Mouse (Mus musculus) testis, adult 2 months (tissue): ENCODE measurements around the gene Thsd4. TPM values are rescaled to one million over a fixed set of nuclear protein-coding genes. Genes with fewer than 3 reads are reported as not detected.

Source experiments
- H3K27ac ChIP-seq: fragments of 200-500 bp; 2 replicates; pipeline ENCODE4 v1.5.1; 2012; ENCODE audit warnings: low read depth, low read length; ENCODE audit not compliant: control insufficient read depth, insufficient read depth
- H3K27me3 ChIP-seq: fragments of 200-500 bp; 2 replicates; pipeline ENCODE4 v1.6.1; 2012; ENCODE audit warnings: mild to moderate bottlenecking, low read length, moderate library complexity; ENCODE audit not compliant: control insufficient read depth, insufficient read depth
- H3K36me3 ChIP-seq: fragments of 200-500 bp; 2 replicates; pipeline ENCODE4 v1.6.1; 2012; ENCODE audit warnings: mild to moderate bottlenecking, low read length; ENCODE audit not compliant: control insufficient read depth, insufficient read depth
- H3K4me1 ChIP-seq: fragments of 200-500 bp; 2 replicates; pipeline ENCODE4 v1.6.1; 2012; ENCODE audit warnings: low read length; ENCODE audit not compliant: control insufficient read depth, insufficient read depth
- H3K4me3 ChIP-seq: fragments of 200-500 bp; 2 replicates; pipeline ENCODE4 v1.5.1; 2012; ENCODE audit warnings: low read depth, mild to moderate bottlenecking, low read length, moderate library complexity, mixed read lengths; ENCODE audit not compliant: control insufficient read depth
- CTCF ChIP-seq: fragments of 200-500 bp; IDR thresholded peaks from 2 replicates; pipeline ENCODE4 v1.5.1; 2012; ENCODE audit warnings: low read depth, mild to moderate bottlenecking, inconsistent platforms, low read length, moderate library complexity; ENCODE audit not compliant: control insufficient read depth, insufficient read depth, insufficient replicate concordance
- POLR2A ChIP-seq: fragments of 200-500 bp; IDR thresholded peaks from 2 replicates; pipeline ENCODE4 v1.6.1; 2012; ENCODE audit warnings: low read depth, mild to moderate bottlenecking, inconsistent platforms, low read length, moderate library complexity; ENCODE audit not compliant: control insufficient read depth
- polyA plus RNA-seq: library from polyadenylated mRNA; depleted of rRNA; stranded (reverse); fragments of >200 nt; gene quantifications from 2 replicates; pipeline ENCODE4 v1.2.3, GENCODE M21; 2012

The Thsd4 gene
- polyA plus RNA-seq, 1 experiment: 1.4 TPM

GRCm38 (mm10) chr9:60151897-60152627, 369.8 kb downstream of the Thsd4 start:
- H3K27ac ChIP-seq: no peak overlapping the region
- H3K27me3 ChIP-seq: no peaks in the 10 kb centered on the region
- H3K4me1 ChIP-seq: no peaks in the 10 kb centered on the region
- H3K36me3 ChIP-seq: no peaks in the 10 kb centered on the region
- TF ChIP-seq POLR2A: no peak
- TF ChIP-seq CTCF: no peak
- no peak overlapping the region for H3K4me3 ChIP-seq

- Histone ChIP-seq H3K4me3 (no peak overlapping the region), H3K36me3 (no peaks in the 10 kb centered on the region), H3K27me3 (no peaks in the 10 kb centered on the region), H3K27ac (no peak overlapping the region), H3K4me1 (no peaks in the 10 kb centered on the region)
- TF ChIP-seq CTCF (no peak), POLR2A (no peak)
These were observed 371.3 kb downstream of the Thsd4 start for GRCm38 (mm10) chr9:60150511-60150910.

- Histone ChIP-seq H3K27me3 (no peaks in the 10 kb centered on the region), H3K4me3 (no peak overlapping the region), H3K36me3 (no peaks in the 10 kb centered on the region), H3K4me1 (no peaks in the 10 kb centered on the region), H3K27ac (no peak overlapping the region)
- TF ChIP-seq POLR2A (no peak), CTCF (no peak)
These were observed 372.9 kb downstream of the Thsd4 start for GRCm38 (mm10) chr9:60148988-60149387.

- H3K27ac ChIP-seq: no peak overlapping the region
- no peaks in the 10 kb centered on the region for H3K4me1 ChIP-seq
- no peak for TF ChIP-seq CTCF
- no peak for TF ChIP-seq POLR2A
- H3K27me3 ChIP-seq: no peaks in the 10 kb centered on the region
- no peaks in the 10 kb centered on the region for H3K36me3 ChIP-seq
- no peak overlapping the region for H3K4me3 ChIP-seq
These were observed 374.4 kb downstream of the Thsd4 start for GRCm38 (mm10) chr9:60147401-60147800.

GRCm38 (mm10) chr9:60143816-60144215, 378.0 kb downstream of the Thsd4 start:
- TF ChIP-seq POLR2A (no peak), CTCF (no peak)
- Histone ChIP-seq H3K27ac (no peak overlapping the region), H3K4me1 (no peaks in the 10 kb centered on the region), H3K27me3 (no peaks in the 10 kb centered on the region), H3K36me3 (no peaks in the 10 kb centered on the region), H3K4me3 (no peak overlapping the region)

- TF ChIP-seq POLR2A (no peak), CTCF (no peak)
- Histone ChIP-seq H3K4me3 (no peak overlapping the region), H3K4me1 (no peaks in the 10 kb centered on the region; the same call in 1 of the 2 replicates), H3K27me3 (no peaks in the 10 kb centered on the region), H3K36me3 (no peaks in the 10 kb centered on the region), H3K27ac (no peak overlapping the region)
These were observed 380.7 kb downstream of the Thsd4 start for GRCm38 (mm10) chr9:60141081-60141514.

GRCm38 (mm10) chr9:60140411-60140810, 381.4 kb downstream of the Thsd4 start:
- no peaks in the 10 kb centered on the region; the same call in 1 of the 2 replicates for H3K4me1 ChIP-seq
- H3K36me3 ChIP-seq: no peaks in the 10 kb centered on the region
- H3K27ac ChIP-seq: no peak overlapping the region
- no peaks in the 10 kb centered on the region for H3K27me3 ChIP-seq
- TF ChIP-seq POLR2A (no peak), CTCF (no peak)
- no peak overlapping the region for H3K4me3 ChIP-seq
